Mouse (Mus musculus): ENCODE results near the gene Jak1. TPM values are rescaled to one million over a fixed set of nuclear protein-coding genes. Genes with fewer than 3 reads are reported as not detected.
A peak's percentile ranks its signal among the peaks of the same experiment; 100 is the strongest.

Gene Jak1
- total RNA-seq, 1 experiment from 2014 or later, result 116 TPM

- ATAC-seq (replicated peaks in 1 of 2; ENCODE audit: insufficient read depth in 1 of 2, low FRiP score in 2 of 2, low TSS enrichment in 1 of 2, low read depth in 1 of 2, poor library complexity in 2 of 2, severe bottlenecking in 2 of 2), result no peak
Measured at GRCm38 (mm10) chr4:101179836-101180235, 85.2 kb downstream of the Jak1 start.

GRCm38 (mm10) chr4:101179076-101179475 is 86.0 kb downstream of the Jak1 start:
- ATAC-seq (replicated peaks in 1 of 2; ENCODE audit: insufficient read depth in 1 of 2, low FRiP score in 2 of 2, low TSS enrichment in 1 of 2, low read depth in 1 of 2, poor library complexity in 2 of 2, severe bottlenecking in 2 of 2), result no peak

GRCm38 (mm10) chr4:101177796-101178195 is 87.3 kb downstream of the Jak1 start:
- ATAC-seq (replicated peaks in 1 of 2; ENCODE audit: insufficient read depth in 1 of 2, low FRiP score in 2 of 2, low TSS enrichment in 1 of 2, low read depth in 1 of 2, poor library complexity in 2 of 2, severe bottlenecking in 2 of 2), result no peak

- no peak; a peak in 1 of 4 replicates for ATAC-seq (replicated peaks in 1 of 2; ENCODE audit: insufficient read depth in 1 of 2, low FRiP score in 2 of 2, low TSS enrichment in 1 of 2, low read depth in 1 of 2, poor library complexity in 2 of 2, severe bottlenecking in 2 of 2)
Measured at GRCm38 (mm10) chr4:101176123-101176522, 89.0 kb downstream of the Jak1 start.

- no peak for ATAC-seq (replicated peaks in 1 of 2; ENCODE audit: insufficient read depth in 1 of 2, low FRiP score in 2 of 2, low TSS enrichment in 1 of 2, low read depth in 1 of 2, poor library complexity in 2 of 2, severe bottlenecking in 2 of 2)
Measured at GRCm38 (mm10) chr4:101174916-101175625, 90.0 kb downstream of the Jak1 start.

- ATAC-seq (replicated peaks in 1 of 2; ENCODE audit: insufficient read depth in 1 of 2, low FRiP score in 2 of 2, low TSS enrichment in 1 of 2, low read depth in 1 of 2, poor library complexity in 2 of 2, severe bottlenecking in 2 of 2), result peak; percentile 87 to 88
Measured at GRCm38 (mm10) chr4:101172738-101173137, 92.3 kb downstream of the Jak1 start.

GRCm38 (mm10) chr4:101168189-101168778 is 96.8 kb downstream of the Jak1 start:
- ATAC-seq (replicated peaks in 1 of 2; ENCODE audit: insufficient read depth in 1 of 2, low FRiP score in 2 of 2, low TSS enrichment in 1 of 2, low read depth in 1 of 2, poor library complexity in 2 of 2, severe bottlenecking in 2 of 2), result peak; percentile 58 to 59

- peak in 1 of 2 experiments; percentile 33; a peak in 2 of 4 replicates for ATAC-seq (replicated peaks in 1 of 2; ENCODE audit: insufficient read depth in 1 of 2, low FRiP score in 2 of 2, low TSS enrichment in 1 of 2, low read depth in 1 of 2, poor library complexity in 2 of 2, severe bottlenecking in 2 of 2)
Measured at GRCm38 (mm10) chr4:101167777-101168176, 97.3 kb downstream of the Jak1 start.

GRCm38 (mm10) chr4:101165776-101166175 is 99.3 kb downstream of the Jak1 start:
- no peak for ATAC-seq (replicated peaks in 1 of 2; ENCODE audit: insufficient read depth in 1 of 2, low FRiP score in 2 of 2, low TSS enrichment in 1 of 2, low read depth in 1 of 2, poor library complexity in 2 of 2, severe bottlenecking in 2 of 2)

GRCm38 (mm10) chr4:101164673-101165072 is 100.4 kb downstream of the Jak1 start:
- ATAC-seq (replicated peaks in 1 of 2; ENCODE audit: insufficient read depth in 1 of 2, low FRiP score in 2 of 2, low TSS enrichment in 1 of 2, low read depth in 1 of 2, poor library complexity in 2 of 2, severe bottlenecking in 2 of 2), result no peak

- ATAC-seq (replicated peaks in 1 of 2; ENCODE audit: insufficient read depth in 1 of 2, low FRiP score in 2 of 2, low TSS enrichment in 1 of 2, low read depth in 1 of 2, poor library complexity in 2 of 2, severe bottlenecking in 2 of 2), result no peak
Measured at GRCm38 (mm10) chr4:101164189-101164588, 100.9 kb downstream of the Jak1 start.

- ATAC-seq (replicated peaks in 1 of 2; ENCODE audit: insufficient read depth in 1 of 2, low FRiP score in 2 of 2, low TSS enrichment in 1 of 2, low read depth in 1 of 2, poor library complexity in 2 of 2, severe bottlenecking in 2 of 2), result no peak
Measured at GRCm38 (mm10) chr4:101160821-101161220, 104.3 kb downstream of the Jak1 start.

GRCm38 (mm10) chr4:101159191-101159764 is 105.8 kb downstream of the Jak1 start:
- ATAC-seq (replicated peaks in 1 of 2; ENCODE audit: insufficient read depth in 1 of 2, low FRiP score in 2 of 2, low TSS enrichment in 1 of 2, low read depth in 1 of 2, poor library complexity in 2 of 2, severe bottlenecking in 2 of 2), result peak; percentile 68 to 80

GRCm38 (mm10) chr4:101158282-101158681 is 106.8 kb downstream of the Jak1 start:
- no peak for ATAC-seq (replicated peaks in 1 of 2; ENCODE audit: insufficient read depth in 1 of 2, low FRiP score in 2 of 2, low TSS enrichment in 1 of 2, low read depth in 1 of 2, poor library complexity in 2 of 2, severe bottlenecking in 2 of 2)

GRCm38 (mm10) chr4:101157476-101157875 is 107.6 kb downstream of the Jak1 start:
- no peak for ATAC-seq (replicated peaks in 1 of 2; ENCODE audit: insufficient read depth in 1 of 2, low FRiP score in 2 of 2, low TSS enrichment in 1 of 2, low read depth in 1 of 2, poor library complexity in 2 of 2, severe bottlenecking in 2 of 2)

GRCm38 (mm10) chr4:101155541-101155940 is 109.5 kb downstream of the Jak1 start:
- peak; percentile 71 for ATAC-seq (replicated peaks in 1 of 2; ENCODE audit: insufficient read depth in 1 of 2, low FRiP score in 2 of 2, low TSS enrichment in 1 of 2, low read depth in 1 of 2, poor library complexity in 2 of 2, severe bottlenecking in 2 of 2)

GRCm38 (mm10) chr4:101146891-101147655 is 118.0 kb downstream of the Jak1 start:
- ATAC-seq (replicated peaks in 1 of 2; ENCODE audit: insufficient read depth in 1 of 2, low FRiP score in 2 of 2, low TSS enrichment in 1 of 2, low read depth in 1 of 2, poor library complexity in 2 of 2, severe bottlenecking in 2 of 2), result no peak

All from hematopoietic stem cell, adult 5-6 weeks (primary cell).